ENCODE assay signal across 31 mouse cellular contexts in genomic region chr12:80931402-80932140, GRCm38 (mm10). TPM values are rescaled to one million over a fixed set of nuclear protein-coding genes. Genes with fewer than 3 reads are reported as not detected.
DNase-seq lines count a peak whose midpoint lies in the region; ATAC-seq and TF ChIP-seq lines count a peak whose summit lies in the region.
"Had no signal": no experiment of that assay in that cellular context is flagged by ENCODE, and none has a peak within 500 bp of the region (broad histone marks: within the 10 kb centered on the region; RNA-seq: fewer than 3 reads in every experiment).

No protein-coding gene starts in this region.

- peak overlapping the region; percentile 90 for H3K27ac ChIP-seq in liver, adult 2 months (replicated peaks; ENCODE audit: insufficient read depth, low read depth, low read length)
- peak overlapping the region; percentile 51; the same call in 1 of the 2 replicates for H3K27ac ChIP-seq in liver, embryonic 15.5 days (replicated peaks)
- H3K27ac ChIP-seq in liver, postnatal 0 days (ENCODE audit: low read depth), result peak overlapping the region; percentile 44; the same call in 1 of the 2 replicates
- H3K27ac ChIP-seq in stomach, postnatal 0 days (replicated peaks), result no peak overlapping the region
- H3K27ac ChIP-seq in midbrain, embryonic 11.5 days (ENCODE audit: low read depth, low read length), result no peak overlapping the region
- H3K27ac ChIP-seq: embryonic facial prominence, embryonic 10.5 days; embryonic facial prominence, embryonic 13.5 days; forebrain, embryonic 12.5 days; forebrain, embryonic 15.5 days; gastrocnemius, adult 2 months; heart, embryonic 15.5 days; hindbrain, embryonic 14.5 days had no signal

- no peak overlapping the region for H3K4me3 ChIP-seq in liver, adult 2 months (ENCODE audit: insufficient read depth, low read depth, low read length)
- no peak overlapping the region for H3K4me3 ChIP-seq in liver, embryonic 15.5 days (replicated peaks)
- no peak overlapping the region for H3K4me3 ChIP-seq in liver, postnatal 0 days (ENCODE audit: low read depth, low read length)
- no peak overlapping the region for H3K4me3 ChIP-seq in stomach, postnatal 0 days (ENCODE audit: low read depth, low read length)
- H3K4me3 ChIP-seq in midbrain, embryonic 11.5 days (ENCODE audit: low read depth, low read length), result no peak overlapping the region
- H3K4me3 ChIP-seq: embryonic facial prominence, embryonic 10.5 days; embryonic facial prominence, embryonic 13.5 days; erythroblast, embryonic 14.5 days; forebrain, embryonic 12.5 days; forebrain, embryonic 15.5 days; gastrocnemius, adult 2 months; heart, embryonic 12.5 days; heart, embryonic 15.5 days had no signal

- DNase-seq in liver, adult 2 months (ENCODE audit: extremely low read depth, low read depth, low spot score), result peak; percentile 99
- no peak for DNase-seq in liver
- no peak for DNase-seq in liver, postnatal 0 days
- no peak for DNase-seq in stomach, postnatal 0 days (ENCODE audit: low spot score)
- DNase-seq in midbrain, embryonic 11.5 days (ENCODE audit: low spot score, missing footprints), result no peak
- DNase-seq in urinary bladder, adult 18-20 months (ENCODE audit: low spot score in 2 of 2), result no peak
- DNase-seq in cerebellum, adult 9-11 months, result no peak
- DNase-seq: adrenal gland, adult 2 months; adrenal gland, postnatal 14 days; cerebellum, adult 11 months; cerebellum, adult 2 months; cerebellum, postnatal 10 days; cerebellum, postnatal 36 days; embryo, embryonic 11 days; gastrocnemius, adult 2 months; gastrocnemius, postnatal 14 days; heart, adult 18-20 months; heart, postnatal 10 days; heart, postnatal 4 days had no signal

- no peaks in the 10 kb centered on the region for H3K27me3 ChIP-seq in liver, adult 2 months (ENCODE audit: control insufficient read depth, insufficient read depth, low read length)
- no peaks in the 10 kb centered on the region; the same call in 1 of the 2 replicates for H3K27me3 ChIP-seq in liver, embryonic 15.5 days
- H3K27me3 ChIP-seq in liver, postnatal 0 days (ENCODE audit: insufficient read depth, low read length), result no peaks in the 10 kb centered on the region
- H3K27me3 ChIP-seq in stomach, postnatal 0 days (ENCODE audit: control insufficient read depth, insufficient read depth, low read length), result no peaks in the 10 kb centered on the region
- no peaks in the 10 kb centered on the region for H3K27me3 ChIP-seq in midbrain, embryonic 11.5 days (ENCODE audit: control insufficient read depth, insufficient read depth, low read length)
- H3K27me3 ChIP-seq: embryonic facial prominence, embryonic 13.5 days; forebrain, embryonic 12.5 days; forebrain, embryonic 15.5 days; heart, embryonic 12.5 days; heart, embryonic 15.5 days had no signal

- no peak for ATAC-seq in liver, embryonic 15.5 days (ENCODE audit: insufficient read depth)
- no peak; the same call in 1 of the 2 replicates for ATAC-seq in liver, postnatal 0 days
- 0 out of 2 replicates have a peak, but pooled peaks have one; percentile 26 for ATAC-seq in stomach, postnatal 0 days (ENCODE audit: low FRiP score, low TSS enrichment)
- ATAC-seq in midbrain, embryonic 11.5 days (ENCODE audit: low FRiP score), result no peak
- ATAC-seq: CD4-positive, CD25-positive, alpha-beta regulatory T cell, adult 4 months; forebrain, embryonic 15.5 days had no signal

- no peak for TF ChIP-seq EP300 in liver, postnatal 0 days (IDR thresholded peaks at IDR 0.05; ENCODE audit: low read depth)
- no peak for TF ChIP-seq EP300 in stomach, postnatal 0 days (optimal IDR thresholded peaks at IDR 0.05)

- no peak for TF ChIP-seq CTCF in liver, adult 2 months (IDR thresholded peaks at IDR 0.05; ENCODE audit: low read depth, low read length)
- no peak for TF ChIP-seq CTCF in liver, postnatal 0 days (IDR thresholded peaks at IDR 0.05; ENCODE audit: low read depth)
- no peak for TF ChIP-seq CTCF in stomach, postnatal 0 days (IDR thresholded peaks at IDR 0.05; ENCODE audit: low read depth)

- no peaks in the 10 kb centered on the region for H3K9me3 ChIP-seq in liver, embryonic 15.5 days (replicated peaks)
- H3K9me3 ChIP-seq in liver, postnatal 0 days (ENCODE audit: low read length), result no peaks in the 10 kb centered on the region
- no peaks in the 10 kb centered on the region for H3K9me3 ChIP-seq in stomach, postnatal 0 days (ENCODE audit: control insufficient read depth, low read length)
- no peaks in the 10 kb centered on the region for H3K9me3 ChIP-seq in midbrain, embryonic 11.5 days (ENCODE audit: control insufficient read depth, low read length)
- H3K9me3 ChIP-seq: embryonic facial prominence, embryonic 10.5 days; embryonic facial prominence, embryonic 13.5 days; forebrain, embryonic 12.5 days; forebrain, embryonic 15.5 days; heart, embryonic 12.5 days; heart, embryonic 15.5 days had no signal

- H3K4me2 ChIP-seq in liver, embryonic 15.5 days, result no peak overlapping the region
- H3K4me2 ChIP-seq in liver, postnatal 0 days (ENCODE audit: low read depth, low read length), result no peak overlapping the region
- H3K4me2 ChIP-seq in stomach, postnatal 0 days (replicated peaks; ENCODE audit: low read depth), result no peak overlapping the region
- H3K4me2 ChIP-seq in midbrain, embryonic 11.5 days, result no peak overlapping the region
- H3K4me2 ChIP-seq: embryonic facial prominence, embryonic 13.5 days; forebrain, embryonic 12.5 days; forebrain, embryonic 15.5 days; heart, embryonic 12.5 days; heart, embryonic 15.5 days; hindbrain, embryonic 14.5 days had no signal

- H3K4me1 ChIP-seq in liver, adult 2 months (ENCODE audit: control insufficient read depth, insufficient read depth, low read length), result peaks cover 23% of the 10 kb centered on the region
- H3K4me1 ChIP-seq in liver, embryonic 15.5 days (replicated peaks), result peaks cover 48% of the 10 kb centered on the region
- peaks cover 22% of the 10 kb centered on the region for H3K4me1 ChIP-seq in liver, postnatal 0 days (ENCODE audit: insufficient read depth)
- H3K4me1 ChIP-seq in stomach, postnatal 0 days (replicated peaks; ENCODE audit: control insufficient read depth, insufficient read depth), result no peaks in the 10 kb centered on the region
- H3K4me1 ChIP-seq in midbrain, embryonic 11.5 days (ENCODE audit: control insufficient read depth, insufficient read depth, low read length), result no peaks in the 10 kb centered on the region
- H3K4me1 ChIP-seq: embryonic facial prominence, embryonic 10.5 days; embryonic facial prominence, embryonic 13.5 days; forebrain, embryonic 12.5 days; forebrain, embryonic 15.5 days; heart, embryonic 12.5 days; heart, embryonic 15.5 days had no signal

- 30% methylated on average over 3 of the region's 3 CpGs for WGBS in liver, adult 2 months
- 73% methylated on average over 3 of the region's 3 CpGs for WGBS in liver, embryonic 15.5 days (ENCODE audit: insufficient replicate concordance)
- WGBS in liver, postnatal 0 days (ENCODE audit: insufficient replicate concordance), result 53% methylated on average over 3 of the region's 3 CpGs
- WGBS in stomach, postnatal 0 days, result 70% methylated on average over 3 of the region's 3 CpGs
- 86% methylated on average over 3 of the region's 3 CpGs for WGBS in midbrain, embryonic 11.5 days

- no peak for TF ChIP-seq POLR2A in liver, adult 2 months (IDR thresholded peaks at IDR 0.05; ENCODE audit: extremely low read depth, insufficient read depth, low read length)

- no peaks in the 10 kb centered on the region for H3K36me3 ChIP-seq in liver, adult 2 months (ENCODE audit: control insufficient read depth, insufficient read depth, low read length)
- no peaks in the 10 kb centered on the region for H3K36me3 ChIP-seq in liver, embryonic 15.5 days (replicated peaks)
- H3K36me3 ChIP-seq in liver, postnatal 0 days (replicated peaks; ENCODE audit: insufficient read depth, low read length), result no peaks in the 10 kb centered on the region
- H3K36me3 ChIP-seq in stomach, postnatal 0 days (ENCODE audit: control insufficient read depth, insufficient read depth, low read length), result no peaks in the 10 kb centered on the region
- H3K36me3 ChIP-seq in midbrain, embryonic 11.5 days (ENCODE audit: control insufficient read depth, insufficient read depth, low read length), result no peaks in the 10 kb centered on the region
- H3K36me3 ChIP-seq: embryonic facial prominence, embryonic 10.5 days; embryonic facial prominence, embryonic 13.5 days; forebrain, embryonic 12.5 days; forebrain, embryonic 15.5 days; heart, embryonic 12.5 days; heart, embryonic 15.5 days had no signal

- no peaks in the 10 kb centered on the region for H3K79me2 ChIP-seq in liver, adult 2 months (ENCODE audit: control insufficient read depth, insufficient read depth, low read length)

- H3K9ac ChIP-seq in liver, adult 2 months (ENCODE audit: low read depth, low read length), result peak overlapping the region; percentile 18; the same call in 1 of the 2 replicates
- H3K9ac ChIP-seq in liver, embryonic 15.5 days, result no peak overlapping the region
- H3K9ac ChIP-seq in liver, postnatal 0 days (replicated peaks), result no peak overlapping the region
- H3K9ac ChIP-seq in stomach, postnatal 0 days (ENCODE audit: low read length), result no peak overlapping the region
- H3K9ac ChIP-seq in midbrain, embryonic 11.5 days (ENCODE audit: low read length), result no peak overlapping the region
- H3K9ac ChIP-seq: embryonic facial prominence, embryonic 13.5 days; forebrain, embryonic 12.5 days; forebrain, embryonic 15.5 days; heart, embryonic 12.5 days; heart, embryonic 15.5 days; hindbrain, embryonic 14.5 days had no signal

RNA-seq across cellular contexts. Expression of gene Srsf5, which starts 13.7 kb away (rescaled TPM):
- 232 and 331 TPM in 2 replicates for total RNA-seq in liver, adult 2 months (2014; rRNA removed)
- 198 and 238 TPM in 2 replicates for polyA plus RNA-seq in liver, adult 2 months (2012; rRNA removed)
- 283 and 287 TPM in 2 replicates for polyA plus RNA-seq in liver, embryonic 15.5 days (2015; fragmentation: Nextera tagmentation; extraction: Ambion mirVana)
- polyA plus RNA-seq in liver, postnatal 0 days (2015; fragmentation: Nextera tagmentation; extraction: Ambion mirVana), result 249 and 270 TPM in 2 replicates
- 283 and 303 TPM in 2 replicates for polyA plus RNA-seq in stomach, postnatal 0 days (2015; fragmentation: Nextera tagmentation; extraction: Ambion mirVana)
- 444 and 504 TPM in 2 replicates for polyA plus RNA-seq in midbrain, embryonic 11.5 days (2014; fragmentation: Nextera tagmentation; extraction: Ambion mirVana)

RNA-seq across cellular contexts. Expression of gene Slc10a1, which starts 36.9 kb away (rescaled TPM):
- 389 and 508 TPM in 2 replicates for total RNA-seq in liver, adult 2 months (2014; rRNA removed)
- polyA plus RNA-seq in liver, adult 2 months (2012; rRNA removed), result 1,193 and 1,387 TPM in 2 replicates
- polyA plus RNA-seq in liver, embryonic 15.5 days (2015; fragmentation: Nextera tagmentation; extraction: Ambion mirVana), result 12.9 and 21.9 TPM in 2 replicates
- polyA plus RNA-seq in liver, postnatal 0 days (2015; fragmentation: Nextera tagmentation; extraction: Ambion mirVana), result 500 and 502 TPM in 2 replicates
- 0.58 and 1.1 TPM in 2 replicates for polyA plus RNA-seq in stomach, postnatal 0 days (2015; fragmentation: Nextera tagmentation; extraction: Ambion mirVana)
- polyA plus RNA-seq in midbrain, embryonic 11.5 days (2014; fragmentation: Nextera tagmentation; extraction: Ambion mirVana), result 0.26 and 0.44 TPM in 2 replicates
- total RNA-seq: gastrocnemius, adult 2 months; gastrocnemius, postnatal 14 days; heart, adult 18-20 months; heart, postnatal 10 days; heart, postnatal 4 days had no signal
- polyA plus RNA-seq: C2C12; cerebellum, adult 2 months; cortical plate, adult 2 months; erythroblast, embryonic 14.5 days had no signal

Comparison
In these comparisons a context has a peak if more than half of its experiments do, and no peak if none do; other contexts are left out.
1. RNA of gene Slc10a1, which starts 36.9 kb away (polyA plus RNA-seq): 1,193 to 1,387 TPM in liver, adult 2 months and 500 to 502 TPM in liver, postnatal 0 days; 12.9 to 21.9 TPM in liver, embryonic 15.5 days, 0.58 to 1.1 TPM in stomach, postnatal 0 days and 0.26 to 0.44 TPM in midbrain, embryonic 11.5 days; every median in the first group is over 10 times any median in the second.
2. H3K27ac ChIP-seq: peak in liver, adult 2 months (single experiment), liver, embryonic 15.5 days (single experiment) and liver, postnatal 0 days (single experiment); none in stomach, postnatal 0 days (single experiment) and midbrain, embryonic 11.5 days (single experiment).